Mouse (Mus musculus) retina, adult 2 months (tissue): ENCODE data around the gene Olfr1463.

Experiments
- DNase-seq: peaks from one replicate; pipeline ENCODE4 v3.0.0-alpha.2; 2012; ENCODE audit warnings: low read depth, low spot score

Gene Olfr1463

GRCm38 (mm10) chr19:13231028-13231427, at the start of gene Olfr1463:
Gene Olfr1463, plus strand, starts transcription at chr19:13231328.
- no peak for DNase-seq

GRCm38 (mm10) chr19:13185434-13185833, 45.7 kb upstream of the Olfr1463 start, which contains the start of gene Olfr1462:
Gene Olfr1462, plus strand, starts transcription at chr19:13185734.
- DNase-seq = no peak

GRCm38 (mm10) chr19:13221666-13222065, 9.5 kb upstream of the Olfr1463 start:
- DNase-seq = no peak
